Comparison of ENCODE assay signal across 16 mouse cellular contexts in genomic region chr1:183991921-183992320, GRCm38 (mm10).
"Had no signal": no experiment of that assay in that cellular context is flagged by ENCODE, and none has a peak within 500 bp of the region (broad histone marks: within the 10 kb centered on the region; RNA-seq: fewer than 3 reads in every experiment).

No protein-coding gene starts in this region.

- DNase-seq: retina, postnatal 1 day; right cerebral cortex, adult 18-20 months; right cerebral cortex, postnatal 14 days; right cerebral cortex, postnatal 25 days; right cerebral cortex, postnatal 4 days; spleen, adult 18-20 months; thymus, adult 18-20 months; thymus, adult 2 months; thymus, postnatal 14 days; thymus, postnatal 25 days; thymus, postnatal 36 days; thymus, postnatal 4 days had no signal

- H3K36me3 ChIP-seq: neural tube, embryonic 13.5 days; neural tube, embryonic 15.5 days; stomach, embryonic 15.5 days had no signal

- H3K27ac ChIP-seq: neural tube, embryonic 13.5 days; neural tube, embryonic 15.5 days; stomach, embryonic 15.5 days; stomach, postnatal 0 days had no signal

- H3K4me1 ChIP-seq: neural tube, embryonic 13.5 days; neural tube, embryonic 15.5 days; stomach, embryonic 15.5 days had no signal

- H3K27me3 ChIP-seq: neural tube, embryonic 13.5 days; neural tube, embryonic 15.5 days; stomach, embryonic 15.5 days had no signal

- H3K9me3 ChIP-seq: neural tube, embryonic 13.5 days; neural tube, embryonic 15.5 days; stomach, embryonic 15.5 days had no signal

- H3K4me3 ChIP-seq: neural tube, embryonic 13.5 days; neural tube, embryonic 15.5 days; stomach, embryonic 15.5 days had no signal
